Mouse (Mus musculus) inflammation-experienced regulatory T-cells, adult 6 months (primary cell): ENCODE measurements at regions not wholly inside any gene's neighbourhood (a gene's known extent, or its start where the extent isn't known, plus 50 kb on each side); places are given as distances from the start of the nearest gene placed in this dataset.
"Not testable (repeated sequence)": the region's sequence is repeated elsewhere in the genome, so short reads cannot be mapped to it uniquely, and the experiment has no call there.

Source experiments
- ATAC-seq: one replicate; pipeline ENCODE4 v1.8.0; 2017

DNA sequence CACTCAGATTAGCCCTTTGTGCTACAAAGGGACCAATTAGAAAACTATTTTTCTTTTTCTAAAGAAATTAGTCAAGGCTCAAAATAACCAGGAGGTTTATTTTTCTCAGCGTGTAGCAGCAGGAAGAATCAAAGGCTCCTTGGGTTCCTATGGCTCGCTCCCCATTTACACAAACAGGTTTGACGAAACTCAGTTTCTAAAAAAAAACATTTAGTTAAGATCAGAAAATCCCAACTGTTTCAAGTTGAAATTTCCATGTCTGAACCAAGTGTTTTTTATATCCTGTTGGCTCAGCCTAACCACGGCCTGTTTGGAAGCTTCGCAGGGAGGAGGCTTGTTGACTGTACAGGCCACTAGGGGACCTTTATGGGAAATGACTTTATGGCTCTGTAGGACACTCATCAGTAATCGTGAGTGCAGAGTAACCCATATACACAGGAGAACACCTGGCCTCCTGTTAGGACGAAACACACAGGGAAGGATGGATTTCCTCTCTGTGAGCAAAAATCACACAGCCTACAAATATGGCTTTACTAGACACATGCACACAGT is 215.6 kb upstream of the Sesn3 start:
- no peak for ATAC-seq

DNA sequence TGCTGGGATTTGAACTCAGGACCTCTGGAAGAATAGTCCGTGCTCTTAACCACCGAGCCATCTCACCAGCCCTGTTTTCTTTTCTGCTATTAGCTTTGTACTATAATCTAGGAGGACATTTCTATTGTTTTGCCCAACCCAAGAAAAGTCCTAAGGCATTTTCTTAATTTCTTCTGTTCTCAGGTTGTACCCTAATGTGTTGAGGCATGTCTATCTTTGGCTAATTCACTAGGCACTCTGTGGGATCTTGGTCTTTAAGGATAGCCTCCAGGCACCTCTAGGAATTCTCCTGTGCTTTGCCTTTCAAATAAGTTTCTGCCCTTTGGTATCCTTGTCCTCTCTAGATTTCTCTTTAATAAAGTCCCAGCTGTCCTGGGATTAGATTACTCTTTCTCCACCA is 214.6 kb upstream of the Sesn3 start:
- no peak for ATAC-seq

DNA sequence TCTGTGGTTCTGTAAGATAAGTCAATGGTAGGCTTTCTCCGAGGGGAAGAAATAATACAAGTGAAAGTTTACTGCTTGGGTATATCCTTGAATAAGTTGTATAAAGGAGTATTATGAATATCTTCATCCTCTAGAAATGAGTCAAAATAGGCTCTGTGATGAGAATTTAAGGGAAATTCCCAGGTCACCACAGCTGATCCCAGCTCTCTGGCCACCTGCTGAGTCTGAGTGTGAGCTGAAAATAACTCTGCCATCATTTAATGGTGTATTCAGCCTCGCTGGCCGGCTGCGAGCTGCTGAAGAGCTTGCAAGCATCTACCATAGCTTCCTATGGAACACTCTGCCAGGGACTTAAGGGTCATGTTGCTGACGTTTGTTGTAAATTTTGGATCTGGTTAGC is 213.5 kb upstream of the Sesn3 start:
- ATAC-seq: no peak

DNA sequence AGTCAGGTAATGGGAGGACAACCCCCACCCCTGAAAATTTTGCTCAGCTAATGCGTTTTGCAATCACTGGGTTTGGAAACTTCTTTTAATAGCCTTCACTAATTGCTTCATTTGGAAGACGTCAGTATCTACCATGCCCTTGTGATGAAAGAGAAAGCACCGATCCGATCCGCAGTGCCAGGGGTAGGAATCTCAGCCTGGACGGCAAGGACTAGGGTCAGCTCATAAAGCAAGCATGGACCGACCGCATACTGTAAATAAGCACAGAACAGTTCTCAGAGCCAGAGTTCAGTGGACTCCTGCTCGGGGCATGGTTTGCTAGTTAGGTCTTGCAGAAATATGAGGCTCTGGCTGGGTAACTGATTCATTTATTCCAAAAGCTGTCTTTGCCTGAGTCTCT is 213.0 kb upstream of the Sesn3 start:
- ATAC-seq: no peak

DNA sequence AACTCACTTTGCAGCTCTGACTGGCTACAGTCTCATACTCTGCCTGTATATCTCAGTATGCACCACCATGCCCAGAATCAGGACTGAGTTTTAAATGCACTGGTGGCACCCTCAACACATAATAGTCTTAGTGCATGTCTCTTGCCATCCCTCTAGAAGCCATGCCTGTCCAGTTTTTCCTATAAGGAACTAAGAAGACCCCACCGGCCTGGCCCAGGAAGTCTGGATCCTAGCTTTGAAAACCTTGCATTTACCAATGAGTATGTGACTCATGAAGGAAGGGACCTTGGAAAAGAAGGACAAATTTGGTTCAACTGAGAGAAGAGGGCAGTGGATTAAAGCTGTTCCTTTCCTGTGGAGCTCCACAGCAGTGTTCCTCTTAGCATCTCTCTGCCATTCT is 212.2 kb upstream of the Sesn3 start:
- ATAC-seq: no peak

DNA sequence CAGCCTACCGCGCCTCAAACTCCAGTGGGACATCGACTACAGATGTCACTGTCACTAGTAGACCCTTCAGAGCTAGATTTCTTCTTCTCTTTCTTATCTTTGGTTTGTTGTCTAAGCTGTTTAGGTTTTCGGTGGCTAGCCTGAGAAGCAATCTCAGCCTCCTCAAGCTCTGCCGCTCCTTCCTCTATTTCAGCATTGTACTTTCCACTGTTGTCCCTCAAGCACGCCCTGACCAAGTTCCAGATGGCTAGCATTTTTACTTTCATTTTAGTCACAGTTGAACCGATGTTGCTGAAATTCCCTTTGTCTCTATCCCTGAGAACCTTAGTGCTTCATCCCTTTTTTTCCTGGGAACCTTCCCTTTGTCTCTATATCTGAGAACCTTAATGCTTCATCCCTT is 208.1 kb upstream of the Sesn3 start:
- ATAC-seq: not testable (repeated sequence)

DNA sequence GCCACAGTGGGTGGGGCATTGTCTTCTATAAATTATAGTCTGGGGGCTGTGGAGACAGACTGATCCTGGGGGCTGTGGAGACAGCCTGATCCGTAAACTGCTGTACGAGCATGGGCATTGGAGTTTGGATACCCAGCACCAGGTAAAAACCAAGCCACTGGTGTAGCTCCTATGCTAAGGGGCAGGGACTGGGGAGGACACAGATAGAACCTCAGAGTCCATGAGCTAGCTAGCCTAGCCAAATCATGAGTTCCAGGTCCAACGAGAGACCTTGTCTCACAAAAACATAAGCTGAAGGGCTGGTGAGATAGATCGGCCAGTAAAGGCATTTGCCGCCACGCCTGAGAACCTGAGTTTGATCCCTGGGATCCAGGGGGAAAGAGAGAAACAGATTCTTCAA is 205.8 kb upstream of the Sesn3 start:
- no peak for ATAC-seq

- ATAC-seq: no peak
Observed at GRCm38 (mm10) chr9:14069770-14070169, 205.1 kb upstream of the Sesn3 start.

DNA sequence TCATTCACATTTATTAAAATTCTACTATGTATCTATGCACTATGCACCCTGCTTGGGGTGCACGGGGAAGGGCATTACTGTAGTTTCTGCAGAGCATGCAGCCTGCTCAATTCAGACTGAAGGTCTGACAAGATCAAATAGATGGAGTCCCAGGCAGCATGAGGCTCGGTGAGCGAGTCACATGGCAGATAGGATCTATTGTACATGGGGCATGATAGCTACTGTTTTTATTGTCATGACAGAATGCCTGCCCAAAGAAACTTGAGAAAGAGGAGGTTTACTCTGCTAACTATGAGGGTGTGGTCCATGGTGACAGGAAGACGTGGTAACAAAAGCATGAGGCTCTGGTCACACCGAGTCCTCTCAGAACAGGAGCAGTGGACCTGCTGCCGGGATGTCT is 203.1 kb upstream of the Sesn3 start:
- peak; percentile 25 for ATAC-seq

- ATAC-seq: no peak
Observed at GRCm38 (mm10) chr9:14072950-14073349, 201.9 kb upstream of the Sesn3 start.

GRCm38 (mm10) chr9:14074273-14074672 is 200.6 kb upstream of the Sesn3 start:
- no peak for ATAC-seq

GRCm38 (mm10) chr9:14074866-14075265 is 200.0 kb upstream of the Sesn3 start:
- ATAC-seq: not testable (repeated sequence)

DNA sequence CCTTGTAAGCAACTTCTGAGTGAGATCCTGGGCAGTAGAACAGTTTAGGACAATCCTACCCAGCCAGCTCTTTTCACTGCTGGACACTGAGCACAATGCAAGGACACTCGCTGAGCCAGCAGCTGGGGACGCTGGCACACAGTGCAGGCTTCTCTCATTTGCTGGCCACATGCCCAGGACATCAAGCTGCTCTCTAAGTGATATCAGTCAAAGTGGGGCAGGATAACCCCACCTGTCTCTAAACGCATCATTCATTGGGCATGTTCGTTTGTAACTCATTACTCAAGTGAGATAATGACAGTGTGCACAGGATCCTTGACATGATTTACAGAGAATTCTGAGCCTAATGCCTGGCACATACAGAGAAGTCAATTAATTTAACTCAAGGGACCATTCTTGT is 199.4 kb upstream of the Sesn3 start:
- ATAC-seq: no peak

DNA sequence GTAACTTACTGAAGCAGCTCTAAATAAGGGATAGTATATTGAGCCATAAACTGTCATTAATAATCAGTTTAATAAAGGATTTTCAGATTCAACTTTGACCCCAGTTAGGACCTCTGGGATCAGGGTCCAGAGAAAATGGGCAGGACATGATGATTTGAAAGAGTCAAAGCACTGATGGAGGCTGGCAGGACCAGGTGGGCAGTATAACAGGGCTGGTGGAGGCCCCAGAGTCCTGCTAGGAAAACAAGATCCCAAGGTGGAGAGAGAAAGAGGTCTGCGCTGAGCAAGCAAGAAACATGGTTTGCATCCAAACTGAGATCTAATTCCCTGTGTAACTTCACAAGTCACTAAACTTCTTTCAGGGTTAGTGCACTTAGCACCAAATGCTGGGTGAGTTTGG is 199.0 kb upstream of the Sesn3 start:
- no peak for ATAC-seq

GRCm38 (mm10) chr9:14076728-14077127 is 198.1 kb upstream of the Sesn3 start:
- no peak for ATAC-seq

GRCm38 (mm10) chr9:14081138-14081537 is 193.7 kb upstream of the Sesn3 start:
- ATAC-seq: no peak

DNA sequence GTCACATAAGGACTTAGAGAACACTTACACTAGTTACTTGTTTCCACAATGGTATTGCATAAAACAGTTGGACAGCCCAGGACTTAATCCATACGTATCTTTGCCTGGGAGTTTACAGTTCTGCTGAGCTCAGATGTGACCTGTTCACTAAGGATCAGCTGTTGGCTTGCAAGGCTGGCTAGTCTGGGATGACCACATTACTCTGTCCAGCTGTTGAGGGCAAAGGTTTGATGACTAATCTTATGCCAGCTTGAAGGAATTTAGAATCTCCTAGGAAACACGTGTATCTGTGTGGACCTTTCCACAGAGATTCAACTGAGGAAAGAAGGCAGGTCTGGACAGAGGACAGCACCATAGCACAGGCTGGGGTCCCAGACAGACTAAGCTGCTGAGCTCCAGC is 188.7 kb upstream of the Sesn3 start:
- no peak for ATAC-seq

DNA sequence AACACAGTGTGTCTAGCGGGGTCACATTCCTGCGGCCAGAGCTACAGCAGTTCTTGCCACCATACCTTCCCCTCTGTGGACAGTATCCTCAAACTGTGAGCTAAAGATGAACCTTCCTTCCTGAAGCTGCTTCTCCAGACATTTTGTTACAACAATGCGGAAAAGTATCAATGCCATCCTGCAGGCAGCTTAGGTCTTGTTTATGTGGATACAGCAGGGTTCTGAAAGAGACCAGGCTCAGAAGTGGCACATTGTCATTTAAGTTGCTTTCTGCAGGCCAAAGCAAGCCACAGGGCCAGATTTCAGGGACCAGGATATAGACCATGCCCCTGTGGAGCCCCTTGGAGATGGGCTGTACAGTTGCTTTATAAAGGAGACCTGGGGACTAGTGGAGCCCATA is 188.3 kb upstream of the Sesn3 start:
- no peak for ATAC-seq

DNA sequence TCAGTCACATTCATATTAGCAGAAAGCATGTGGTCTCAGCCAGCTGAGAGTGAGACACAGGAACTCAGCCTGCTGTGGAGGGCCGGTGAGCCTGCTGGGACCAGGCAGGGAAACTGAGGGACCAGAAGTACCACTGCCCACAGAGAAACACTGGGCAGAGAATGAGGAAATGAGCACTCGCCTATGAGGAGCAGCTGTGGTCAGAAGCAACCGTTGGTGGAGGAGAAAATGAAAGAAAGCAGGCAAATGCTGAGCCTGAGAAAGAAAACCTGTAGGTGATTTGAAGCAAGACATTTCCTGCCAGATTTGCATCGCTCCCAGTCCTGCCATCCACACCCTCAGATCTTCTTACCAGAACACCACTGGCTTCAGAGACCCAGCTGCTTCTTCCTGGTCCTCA is 187.0 kb upstream of the Sesn3 start:
- ATAC-seq: peak; percentile 38

GRCm38 (mm10) chr9:14089791-14090256 is 185.0 kb upstream of the Sesn3 start:
- ATAC-seq: no peak

GRCm38 (mm10) chr9:14090454-14090853 is 184.4 kb upstream of the Sesn3 start:
- ATAC-seq: peak; percentile 37

DNA sequence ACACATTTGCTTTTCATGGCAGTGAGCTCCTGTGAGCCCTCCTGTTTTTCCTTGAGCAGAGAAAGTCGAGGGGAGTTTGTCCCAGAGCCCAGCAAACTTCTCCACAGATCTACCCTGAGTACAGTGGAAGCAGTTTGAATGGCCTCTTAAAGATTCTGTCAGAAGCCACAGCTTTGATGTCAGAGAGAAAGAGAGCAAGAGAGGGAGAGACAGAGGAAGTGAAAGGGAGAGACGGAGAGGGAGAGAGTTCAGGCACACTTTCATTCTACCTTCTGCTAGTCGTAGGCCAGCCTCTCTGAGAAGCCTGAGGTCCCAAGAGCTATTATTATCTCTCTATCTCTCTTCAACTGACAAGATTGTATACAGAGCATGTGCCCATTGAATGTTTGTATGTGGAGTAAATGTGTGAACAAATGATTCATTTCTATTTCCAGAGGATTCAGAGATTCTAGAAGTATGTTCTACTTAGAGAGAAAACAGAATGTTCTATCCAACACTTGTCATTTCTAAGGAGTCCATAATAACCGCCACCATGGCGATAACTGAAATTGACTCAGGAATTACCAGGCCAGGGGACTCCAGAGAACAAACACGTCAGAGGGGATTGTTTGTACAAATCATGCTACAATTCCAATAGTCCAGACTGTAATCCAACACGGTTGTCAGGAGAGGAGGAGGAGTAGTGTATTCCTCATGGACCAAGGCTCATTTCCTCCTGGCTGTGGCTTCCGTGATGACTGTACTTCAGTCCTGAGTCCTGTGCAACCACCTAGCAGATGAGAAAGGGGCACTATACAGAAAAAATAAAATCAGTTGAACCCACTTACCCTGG is 183.6 kb upstream of the Sesn3 start:
- ATAC-seq: peak; percentile 19

DNA sequence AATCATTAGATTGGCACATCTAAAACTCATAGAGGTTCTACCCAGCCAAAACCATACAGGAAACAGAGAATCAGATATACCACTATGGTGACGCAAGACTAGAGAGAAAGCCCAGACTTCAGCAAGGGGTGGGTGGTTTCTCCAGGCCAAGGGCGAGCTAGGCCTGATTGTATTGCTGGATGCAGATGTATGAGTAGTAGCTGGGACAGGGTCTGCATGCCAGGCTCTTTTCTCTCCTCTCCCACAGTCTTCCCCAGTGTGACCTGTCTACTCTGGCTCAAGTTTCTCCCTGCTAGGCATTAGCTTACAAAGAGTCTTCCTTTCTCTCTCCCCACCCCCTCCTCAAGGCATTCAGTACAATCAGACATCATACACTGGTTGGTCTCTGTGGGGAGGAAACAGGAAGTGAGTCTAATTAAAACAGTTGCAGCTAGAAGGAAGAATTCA is 181.8 kb upstream of the Sesn3 start:
- ATAC-seq: peak; percentile 83

- no peak for ATAC-seq
Observed at GRCm38 (mm10) chr9:14103538-14103937, 171.3 kb upstream of the Sesn3 start.

GRCm38 (mm10) chr9:14104921-14105320 is 169.9 kb upstream of the Sesn3 start:
- no peak for ATAC-seq
